Mouse (Mus musculus): ENCODE results near the gene Catsper4.

- TF ChIP-seq CTCF (conservative IDR thresholded peaks at IDR 0.05; ENCODE audit: low read length) (no peak), NANOG (IDR thresholded peaks at IDR 0.05; ENCODE audit: borderline replicate concordance, low read length) (no peak), POU5F1 (IDR thresholded peaks at IDR 0.05; ENCODE audit: borderline replicate concordance, low read length) (no peak)
These were observed 23.7 kb upstream of the Catsper4 start for GRCm38 (mm10) chr4:134250930-134251240.

Measured in E14TG2a.4 (cell line).